In the genomic region with DNA sequence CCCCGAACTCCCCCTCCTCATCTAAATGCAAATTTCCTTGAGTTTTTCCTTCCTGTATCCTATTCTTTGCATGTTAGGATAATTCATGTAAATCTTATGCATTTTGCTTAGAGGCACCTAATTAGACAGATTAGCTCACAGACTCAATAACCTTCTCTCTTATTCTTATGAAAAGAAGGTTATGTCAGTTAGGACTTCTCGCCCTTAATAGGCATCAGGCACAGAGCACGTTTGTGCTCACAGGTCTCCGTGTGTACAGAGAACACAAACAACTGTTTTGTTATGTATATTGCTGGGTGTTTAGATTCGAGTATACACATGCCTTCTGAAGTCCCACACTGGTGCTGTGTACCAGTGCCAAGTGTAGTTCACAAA, we compare ENCODE assay signal across 9 mouse cellular contexts.
DNase-seq lines count a peak whose midpoint lies in the region; ATAC-seq and TF ChIP-seq lines count a peak whose summit lies in the region.
"Had no signal": no experiment of that assay in that cellular context is flagged by ENCODE, and none has a peak within 500 bp of the region (broad histone marks: within the 10 kb centered on the region; RNA-seq: fewer than 3 reads in every experiment).

No protein-coding gene starts in this region.

- H3K27ac ChIP-seq in neural tube, embryonic 11.5 days (ENCODE audit: low read depth, low read length), result no peak overlapping the region
- peak overlapping the region; percentile 79 for H3K27ac ChIP-seq in forebrain, embryonic 12.5 days
- 0 out of 2 replicates have a peak overlapping the region, but pooled peaks have one; percentile 60 for H3K27ac ChIP-seq in hindbrain, postnatal 0 days
- no peak overlapping the region for H3K27ac ChIP-seq in neural tube, embryonic 14.5 days (ENCODE audit: low read depth, low read length)

- 36% methylated on average over 5 of the region's 5 CpGs for WGBS in neural tube, embryonic 11.5 days
- 5% methylated on average over 5 of the region's 5 CpGs for WGBS in forebrain, embryonic 12.5 days
- WGBS in hindbrain, postnatal 0 days, result 16% methylated on average over 5 of the region's 5 CpGs
- WGBS in neural tube, embryonic 14.5 days, result 18% methylated on average over 5 of the region's 5 CpGs

- no peak for TF ChIP-seq CTCF in hindbrain, postnatal 0 days (IDR thresholded peaks at IDR 0.05; ENCODE audit: low read depth)

- no peaks in the 10 kb centered on the region for H3K27me3 ChIP-seq in neural tube, embryonic 11.5 days (ENCODE audit: control insufficient read depth, insufficient read depth, low read length)
- peaks cover 24% of the 10 kb centered on the region for H3K27me3 ChIP-seq in forebrain, embryonic 12.5 days
- H3K27me3 ChIP-seq in hindbrain, postnatal 0 days (ENCODE audit: insufficient read depth, low read length), result no peaks in the 10 kb centered on the region
- no peaks in the 10 kb centered on the region for H3K27me3 ChIP-seq in neural tube, embryonic 14.5 days (ENCODE audit: control insufficient read depth, insufficient read depth, low read length)

- H3K9ac ChIP-seq in neural tube, embryonic 11.5 days (ENCODE audit: low read length), result no peak overlapping the region
- no peak overlapping the region for H3K9ac ChIP-seq in forebrain, embryonic 12.5 days
- H3K9ac ChIP-seq in hindbrain, postnatal 0 days (replicated peaks; ENCODE audit: low read length), result no peak overlapping the region; the same call in 1 of the 2 replicates
- H3K9ac ChIP-seq in neural tube, embryonic 14.5 days (replicated peaks; ENCODE audit: low read depth, low read length), result no peak overlapping the region

- H3K4me2 ChIP-seq in neural tube, embryonic 11.5 days (ENCODE audit: low read depth), result no peak overlapping the region
- 0 out of 2 replicates have a peak overlapping the region, but pooled peaks have one; percentile 24 for H3K4me2 ChIP-seq in forebrain, embryonic 12.5 days
- peak overlapping the region; percentile 31 for H3K4me2 ChIP-seq in hindbrain, postnatal 0 days (ENCODE audit: low read depth, low read length)
- 0 out of 2 replicates have a peak overlapping the region, but pooled peaks have one; percentile 21 for H3K4me2 ChIP-seq in neural tube, embryonic 14.5 days (ENCODE audit: low read depth, low read length)

- H3K9me3 ChIP-seq in neural tube, embryonic 11.5 days (ENCODE audit: control insufficient read depth, low read length), result no peaks in the 10 kb centered on the region
- H3K9me3 ChIP-seq in forebrain, embryonic 12.5 days, result no peaks in the 10 kb centered on the region
- H3K9me3 ChIP-seq in hindbrain, postnatal 0 days (ENCODE audit: low read length), result no peaks in the 10 kb centered on the region
- H3K9me3 ChIP-seq in neural tube, embryonic 14.5 days (ENCODE audit: control insufficient read depth, low read length), result no peaks in the 10 kb centered on the region

- H3K4me3 ChIP-seq in neural tube, embryonic 11.5 days (ENCODE audit: low read depth, low read length), result no peak overlapping the region
- no peak overlapping the region for H3K4me3 ChIP-seq in forebrain, embryonic 12.5 days (replicated peaks)
- no peak overlapping the region for H3K4me3 ChIP-seq in hindbrain, postnatal 0 days (ENCODE audit: low read length)
- H3K4me3 ChIP-seq in neural tube, embryonic 14.5 days (ENCODE audit: low read depth, low read length), result no peak overlapping the region
- H3K4me3 ChIP-seq: myocyte had no signal

- H3K4me1 ChIP-seq in neural tube, embryonic 11.5 days (ENCODE audit: control insufficient read depth, insufficient read depth, low read length), result no peaks in the 10 kb centered on the region
- H3K4me1 ChIP-seq in forebrain, embryonic 12.5 days, result peaks cover 19% of the 10 kb centered on the region
- H3K4me1 ChIP-seq in hindbrain, postnatal 0 days (ENCODE audit: insufficient read depth, low read length), result peaks cover 6% of the 10 kb centered on the region; the same call in 1 of the 2 replicates
- H3K4me1 ChIP-seq in neural tube, embryonic 14.5 days (ENCODE audit: control insufficient read depth, insufficient read depth, low read length), result 0 out of 2 replicates have a peak, but pooled peaks cover 2% of the 10 kb centered on the region

- ATAC-seq in neural tube, embryonic 11.5 days (ENCODE audit: insufficient read depth, low FRiP score, low TSS enrichment), result peak; percentile 35; the same call in 1 of the 2 replicates
- peak; percentile 91 for ATAC-seq in forebrain, embryonic 12.5 days (ENCODE audit: low FRiP score)
- ATAC-seq in hindbrain, postnatal 0 days, result peak; percentile 67
- ATAC-seq in neural tube, embryonic 14.5 days (ENCODE audit: low read depth), result peak; percentile 66
- no peak for ATAC-seq in megakaryocyte-erythroid progenitor cell, adult 5-6 weeks (replicated peaks; ENCODE audit: low FRiP score, low TSS enrichment, poor library complexity, severe bottlenecking)
- ATAC-seq: activated CD4-positive, CD25-positive, alpha-beta regulatory T cell, adult 4 months had no signal

- no peaks in the 10 kb centered on the region for H3K36me3 ChIP-seq in neural tube, embryonic 11.5 days (ENCODE audit: control insufficient read depth, insufficient read depth, low read length)
- no peaks in the 10 kb centered on the region for H3K36me3 ChIP-seq in forebrain, embryonic 12.5 days (replicated peaks)
- H3K36me3 ChIP-seq in hindbrain, postnatal 0 days (ENCODE audit: insufficient read depth, low read length), result no peaks in the 10 kb centered on the region
- no peaks in the 10 kb centered on the region for H3K36me3 ChIP-seq in neural tube, embryonic 14.5 days (ENCODE audit: control insufficient read depth, insufficient read depth, low read length)

- DNase-seq in neural tube, embryonic 11.5 days (ENCODE audit: low spot score), result no peak
- DNase-seq in neural tube, embryonic 10.5 days (ENCODE audit: extremely low spot score, low spot score), result no peak
- DNase-seq in hindbrain, postnatal 0 days (ENCODE audit: low spot score), result peak; percentile 18
- no peak for DNase-seq in urinary bladder, postnatal 36 days (ENCODE audit: low spot score in 2 of 2)

Comparison
In these comparisons a context has a peak if more than half of its experiments do, and no peak if none do; other contexts are left out.
1. H3K27ac ChIP-seq: peak in forebrain, embryonic 12.5 days (single experiment) and hindbrain, postnatal 0 days (single experiment); none in neural tube, embryonic 11.5 days (single experiment) and neural tube, embryonic 14.5 days (single experiment).